Mouse (Mus musculus) myocyte (in vitro differentiated cells): ENCODE results near the gene Krt71. TPM values are rescaled to one million over a fixed set of nuclear protein-coding genes. Genes with fewer than 3 reads are reported as not detected.

Experiments used
- H3K27me3 ChIP-seq: one replicate; pipeline ENCODE4 v1.6.1; 2011; ENCODE audit not compliant: control insufficient read depth, insufficient read depth, insufficient read length
- H3K36me3 ChIP-seq: one replicate; pipeline ENCODE4 v1.6.1; 2011; ENCODE audit not compliant: control insufficient read depth, insufficient read depth
- H3K4me2 ChIP-seq: one replicate; pipeline ENCODE4 v1.6.1; 2011; ENCODE audit warnings: low read depth, control low read depth
- H3K4me3 ChIP-seq: one replicate; pipeline ENCODE4 v1.5.1; 2011; ENCODE audit warnings: mild to moderate bottlenecking, control low read depth, moderate library complexity
- H3K79me2 ChIP-seq: one replicate; pipeline ENCODE4 v1.6.1; 2011; ENCODE audit not compliant: control insufficient read depth, insufficient read depth
- H3ac ChIP-seq: one replicate; pipeline ENCODE4 v1.6.1; 2011; ENCODE audit not compliant: control insufficient read depth, insufficient read length
- CEBPB ChIP-seq: IDR thresholded peaks from 2 replicates; pipeline ENCODE4 v1.6.1; 2011; ENCODE audit warnings: mild to moderate bottlenecking, moderate library complexity; ENCODE audit not compliant: poor library complexity, insufficient read depth, severe bottlenecking
- E2F4 ChIP-seq: IDR thresholded peaks from one replicate; pipeline ENCODE4 v1.6.1; 2011; ENCODE audit warnings: mild to moderate bottlenecking, control low read depth, moderate library complexity; ENCODE audit not compliant: insufficient read depth
- MAX ChIP-seq: IDR thresholded peaks from one replicate; pipeline ENCODE4 v1.6.1; 2011; ENCODE audit warnings: low read depth, mild to moderate bottlenecking, control low read depth
- MYOD1 ChIP-seq, 3 experiments: IDR thresholded peaks; one replicate each; pipeline ENCODE4 v1.6.1; 2011; ENCODE audit warnings: control low read depth in 2 of 3, low read depth in 2 of 3, mild to moderate bottlenecking in 2 of 3, moderate library complexity in 1 of 3; ENCODE audit not compliant: insufficient read length in 2 of 3, control insufficient read depth in 1 of 3
- MYOG ChIP-seq, 3 experiments: IDR thresholded peaks; one replicate each; pipeline ENCODE4 v1.6.1; 2011; ENCODE audit warnings: control low read depth in 2 of 3, low read depth in 2 of 3, mild to moderate bottlenecking in 2 of 3; ENCODE audit not compliant: insufficient read length in 2 of 3, control insufficient read depth in 1 of 3, insufficient read depth in 1 of 3
- POLR2A ChIP-seq: IDR thresholded peaks from one replicate; pipeline ENCODE4 v1.6.1; 2011; ENCODE audit warnings: low read depth, mild to moderate bottlenecking, control low read depth, moderate library complexity; ENCODE audit not compliant: insufficient read length
- POLR2AphosphoS2 ChIP-seq: IDR thresholded peaks from one replicate; pipeline ENCODE4 v1.6.1; 2011; ENCODE audit warnings: low read depth, control low read depth; ENCODE audit not compliant: insufficient read length
- REST ChIP-seq: IDR thresholded peaks from one replicate; pipeline ENCODE4 v1.6.1; 2011; ENCODE audit warnings: mild to moderate bottlenecking, control low read depth, moderate library complexity; ENCODE audit not compliant: insufficient read depth, insufficient read length
- SRF ChIP-seq: IDR thresholded peaks from one replicate; pipeline ENCODE4 v1.6.1; 2011; ENCODE audit warnings: low read depth; ENCODE audit not compliant: control insufficient read depth, insufficient read length
- TCF12 ChIP-seq: IDR thresholded peaks from one replicate; pipeline ENCODE4 v1.6.1; 2011; ENCODE audit warnings: mild to moderate bottlenecking, control low read depth; ENCODE audit not compliant: poor library complexity, insufficient read depth, severe bottlenecking
- TCF3 ChIP-seq: IDR thresholded peaks from one replicate; pipeline ENCODE4 v1.6.1; 2011; ENCODE audit warnings: low read depth, control low read depth; ENCODE audit not compliant: insufficient read length
- USF1 ChIP-seq: IDR thresholded peaks from one replicate; pipeline ENCODE4 v1.6.1; 2011; ENCODE audit warnings: low read depth, mild to moderate bottlenecking, control low read depth, moderate library complexity
- polyA plus RNA-seq: library from polyadenylated mRNA; unstranded; fragments of >200 nt; fragmentation: generic; extraction: Trizol; gene quantifications from one replicate; pipeline ENCODE4 v1.2.1, GENCODE M21; 2012; ENCODE audit warnings: missing spikeins

The Krt71 gene
- polyA plus RNA-seq, 1 experiment, result not detected

- no peak overlapping the region for H3K4me2 ChIP-seq
- H3ac ChIP-seq, result no peak overlapping the region
- no peaks in the 10 kb centered on the region for H3K79me2 ChIP-seq
- TF ChIP-seq MYOG (IDR thresholded peaks at IDR 0.05; ENCODE audit: control insufficient read depth in 1 of 3, insufficient read depth in 1 of 3, insufficient read length in 2 of 3, low read depth in 2 of 3), result no peak
- TF ChIP-seq TCF3, result no peak
- TF ChIP-seq POLR2A, result no peak
- no peak for TF ChIP-seq TCF12
- no peak for TF ChIP-seq MYOD1 (IDR thresholded peaks at IDR 0.05; ENCODE audit: control insufficient read depth in 1 of 3, insufficient read length in 2 of 3, low read depth in 2 of 3)
- no peak for TF ChIP-seq MAX
- no peak for TF ChIP-seq E2F4
- H3K27me3 ChIP-seq, result peaks cover 28% of the 10 kb centered on the region
- H3K4me3 ChIP-seq, result no peak overlapping the region
- no peaks in the 10 kb centered on the region for H3K36me3 ChIP-seq
Observed at GRCm38 (mm10) chr15:101772080-101772710, 29.3 kb upstream of the Krt71 start.

- Histone ChIP-seq H3K36me3 (no peaks in the 10 kb centered on the region), H3K27me3 (peaks cover 36% of the 10 kb centered on the region), H3K4me3 (no peak overlapping the region), H3ac (no peak overlapping the region), H3K4me2 (no peak overlapping the region), H3K79me2 (no peaks in the 10 kb centered on the region)
- TF ChIP-seq TCF3 (no peak), USF1 (no peak), MYOG (IDR thresholded peaks at IDR 0.05; ENCODE audit: control insufficient read depth in 1 of 3, insufficient read depth in 1 of 3, insufficient read length in 2 of 3, low read depth in 2 of 3) (no peak), CEBPB (no peak), SRF (no peak), TCF12 (no peak), MAX (no peak), E2F4 (no peak), POLR2AphosphoS2 (no peak), POLR2A (no peak), MYOD1 (IDR thresholded peaks at IDR 0.05; ENCODE audit: control insufficient read depth in 1 of 3, insufficient read length in 2 of 3, low read depth in 2 of 3) (no peak), REST (no peak)
Observed at GRCm38 (mm10) chr15:101770226-101770625, 27.3 kb upstream of the Krt71 start.

GRCm38 (mm10) chr15:101737786-101738185 lies 5.1 kb downstream of the Krt71 start:
- TF ChIP-seq POLR2A (no peak), REST (no peak), TCF3 (no peak), POLR2AphosphoS2 (no peak), MAX (no peak), CEBPB (no peak), E2F4 (no peak), MYOG (IDR thresholded peaks at IDR 0.05; ENCODE audit: control insufficient read depth in 1 of 3, insufficient read depth in 1 of 3, insufficient read length in 2 of 3, low read depth in 2 of 3) (no peak)
- H3ac ChIP-seq, result no peak overlapping the region
- no peaks in the 10 kb centered on the region for H3K79me2 ChIP-seq
- H3K36me3 ChIP-seq, result no peaks in the 10 kb centered on the region
- H3K27me3 ChIP-seq, result peaks cover 40% of the 10 kb centered on the region
- H3K4me2 ChIP-seq, result no peak overlapping the region
- no peak overlapping the region for H3K4me3 ChIP-seq

GRCm38 (mm10) chr15:101730653-101731052 lies 12.3 kb downstream of the Krt71 start:
- no peak overlapping the region for H3ac ChIP-seq
- TF ChIP-seq MYOD1 (IDR thresholded peaks at IDR 0.05; ENCODE audit: control insufficient read depth in 1 of 3, insufficient read length in 2 of 3, low read depth in 2 of 3), result no peak
- no peak for TF ChIP-seq MYOG (IDR thresholded peaks at IDR 0.05; ENCODE audit: control insufficient read depth in 1 of 3, insufficient read depth in 1 of 3, insufficient read length in 2 of 3, low read depth in 2 of 3)
- TF ChIP-seq POLR2A, result no peak
- no peaks in the 10 kb centered on the region for H3K79me2 ChIP-seq
- no peaks in the 10 kb centered on the region for H3K36me3 ChIP-seq
- H3K4me3 ChIP-seq, result no peak overlapping the region
- H3K27me3 ChIP-seq, result peaks cover 15% of the 10 kb centered on the region
- H3K4me2 ChIP-seq, result no peak overlapping the region

GRCm38 (mm10) chr15:101724686-101725085 lies 18.2 kb downstream of the Krt71 start:
- Histone ChIP-seq H3K4me3 (no peak overlapping the region), H3K4me2 (no peak overlapping the region), H3K79me2 (no peaks in the 10 kb centered on the region), H3K27me3 (peaks cover 4% of the 10 kb centered on the region), H3K36me3 (no peaks in the 10 kb centered on the region), H3ac (no peak overlapping the region)
- TF ChIP-seq TCF3 (no peak), USF1 (no peak), MYOD1 (IDR thresholded peaks at IDR 0.05; ENCODE audit: control insufficient read depth in 1 of 3, insufficient read length in 2 of 3, low read depth in 2 of 3) (no peak), MAX (no peak), E2F4 (no peak), MYOG (IDR thresholded peaks at IDR 0.05; ENCODE audit: control insufficient read depth in 1 of 3, insufficient read depth in 1 of 3, insufficient read length in 2 of 3, low read depth in 2 of 3) (no peak)
